Mouse (Mus musculus) neural tube, embryonic 13.5 days (tissue): ENCODE data around the gene Ramp2. TPM values are rescaled to one million over a fixed set of nuclear protein-coding genes. Genes with fewer than 3 reads are reported as not detected.

Source experiments
- ATAC-seq: fragments of 200-750 bp; cut with Nextera tagmentation; 2 replicates; pipeline ENCODE4 v1.8.0; 2017; ENCODE audit warnings: low read depth, mild to moderate bottlenecking, moderate TSS enrichment, moderate library complexity
- H3K27ac ChIP-seq: fragments of 300-500 bp; sonication (generic); replicated peaks from 2 replicates; pipeline ENCODE4 v1.5.1; 2015; ENCODE audit warnings: moderate library complexity, mild to moderate bottlenecking, inconsistent platforms
- H3K27me3 ChIP-seq: fragments of 300-500 bp; sonication (generic); 2 replicates; pipeline ENCODE4 v1.6.1; 2015; ENCODE audit warnings: mild to moderate bottlenecking, inconsistent platforms
- H3K36me3 ChIP-seq: fragments of 300-500 bp; sonication (generic); 2 replicates; pipeline ENCODE4 v1.6.1; 2015; ENCODE audit warnings: mild to moderate bottlenecking, inconsistent platforms
- H3K4me1 ChIP-seq: fragments of 300-500 bp; sonication (generic); replicated peaks from 2 replicates; pipeline ENCODE4 v1.6.1; 2015; ENCODE audit warnings: inconsistent platforms
- H3K4me2 ChIP-seq: fragments of 300-500 bp; sonication (generic); 2 replicates; pipeline ENCODE4 v1.6.1; 2015; ENCODE audit warnings: inconsistent platforms, mild to moderate bottlenecking, moderate library complexity
- H3K4me3 ChIP-seq: fragments of 300-500 bp; sonication (generic); 2 replicates; pipeline ENCODE4 v1.5.1; 2015; ENCODE audit warnings: mild to moderate bottlenecking, inconsistent platforms
- H3K9ac ChIP-seq: fragments of 300-500 bp; sonication (generic); 2 replicates; pipeline ENCODE4 v1.6.1; 2015; ENCODE audit warnings: moderate library complexity, mild to moderate bottlenecking, inconsistent platforms
- H3K9me3 ChIP-seq: fragments of 300-500 bp; sonication (generic); 2 replicates; pipeline ENCODE4 v1.6.1; 2016; ENCODE audit warnings: inconsistent platforms
- WGBS: fragments of 180-500 bp; shearing (Covaris S2); methylation state at CpG from one replicate; pipeline ENCODE4 v1.1.7; 2015; 5-methylcytosine and 5-hydroxymethylcytosine counted together
- polyA plus RNA-seq: library from polyadenylated mRNA; unstranded; fragments of >200 nt; fragmentation: Nextera tagmentation; extraction: Ambion mirVana; gene quantifications from 2 replicates; pipeline ENCODE4 v1.2.1, GENCODE M21; 2015

Ramp2 gene
- polyA plus RNA-seq, 1 experiment from 2014 or later = 108 TPM

GRCm38 (mm10) chr11:101226065-101226701, 19.6 kb upstream of the Ramp2 start, which contains the start of gene Ezh1:
Gene Ezh1, minus strand, starts transcription at chr11:101226463.
- peak within 1 kb of the TSS; percentile 84 for H3K4me3 ChIP-seq
- peak within 1 kb of the TSS; percentile 88 for H3K4me2 ChIP-seq
- H3K27ac ChIP-seq = peak within 1 kb of the TSS; percentile 61
- 1% methylated on average over 54 of the region's 56 CpGs for WGBS
- peaks cover 22% of the 10 kb centered on the region for H3K4me1 ChIP-seq
- H3K36me3 ChIP-seq = no peaks in the 10 kb centered on the region
- no peaks in the 10 kb centered on the region for H3K9me3 ChIP-seq
- H3K9ac ChIP-seq = peak within 1 kb of the TSS; percentile 86
- peak; percentile 93 for ATAC-seq
- H3K27me3 ChIP-seq = peaks cover 24% of the 10 kb centered on the region

GRCm38 (mm10) chr11:101229361-101229900, 16.4 kb upstream of the Ramp2 start:
- H3K9ac ChIP-seq = no peak overlapping the region
- no peak overlapping the region for H3K4me2 ChIP-seq
- ATAC-seq = no peak
- H3K27me3 ChIP-seq = peaks cover 29% of the 10 kb centered on the region
- H3K4me3 ChIP-seq = no peak overlapping the region
- peaks cover 31% of the 10 kb centered on the region for H3K4me1 ChIP-seq
- WGBS = 34% methylated on average over 8 of the region's 8 CpGs
- peak overlapping the region; percentile 77; the same call in 1 of the 2 replicates for H3K27ac ChIP-seq
- H3K9me3 ChIP-seq = no peaks in the 10 kb centered on the region
- H3K36me3 ChIP-seq = no peaks in the 10 kb centered on the region

- Histone ChIP-seq H3K36me3 (no peaks in the 10 kb centered on the region), H3K4me3 (no peak overlapping the region), H3K9ac (no peak overlapping the region), H3K27ac (peak overlapping the region; percentile 77), H3K4me2 (no peak overlapping the region), H3K27me3 (peaks cover 29% of the 10 kb centered on the region), H3K9me3 (no peaks in the 10 kb centered on the region), H3K4me1 (peaks cover 31% of the 10 kb centered on the region)
- no peak for ATAC-seq
- 32% methylated on average over 2 of the region's 2 CpGs for WGBS
Measured at GRCm38 (mm10) chr11:101230061-101230511, 15.7 kb upstream of the Ramp2 start.

GRCm38 (mm10) chr11:101230526-101230925, 15.3 kb upstream of the Ramp2 start:
- Histone ChIP-seq H3K36me3 (no peaks in the 10 kb centered on the region), H3K27me3 (peaks cover 29% of the 10 kb centered on the region), H3K4me1 (peaks cover 26% of the 10 kb centered on the region), H3K9ac (no peak overlapping the region), H3K9me3 (no peaks in the 10 kb centered on the region), H3K4me2 (peak overlapping the region; percentile 39; the same call in 1 of the 2 replicates), H3K27ac (peak overlapping the region; percentile 77), H3K4me3 (no peak overlapping the region)
- 24% methylated on average over 5 of the region's 5 CpGs for WGBS
- ATAC-seq = no peak

GRCm38 (mm10) chr11:101230991-101231871, 14.6 kb upstream of the Ramp2 start:
- ATAC-seq = no peak
- no peaks in the 10 kb centered on the region for H3K36me3 ChIP-seq
- 0 out of 2 replicates have a peak overlapping the region, but pooled peaks have one; percentile 5 for H3K4me3 ChIP-seq
- peak overlapping the region; percentile 39 for H3K4me2 ChIP-seq
- WGBS = 9% methylated on average over 18 of the region's 18 CpGs
- H3K27ac ChIP-seq = peak overlapping the region; percentile 77
- peaks cover 29% of the 10 kb centered on the region for H3K27me3 ChIP-seq
- H3K9me3 ChIP-seq = no peaks in the 10 kb centered on the region
- peak overlapping the region; percentile 17; the same call in 1 of the 2 replicates for H3K9ac ChIP-seq
- peaks cover 23% of the 10 kb centered on the region for H3K4me1 ChIP-seq

- WGBS = 61% methylated on average over 6 of the region's 6 CpGs
- no peak for ATAC-seq
- H3K4me2 ChIP-seq = peak overlapping the region; percentile 39
Measured at GRCm38 (mm10) chr11:101232010-101232839, 13.6 kb upstream of the Ramp2 start.

GRCm38 (mm10) chr11:101233240-101233639, 12.6 kb upstream of the Ramp2 start:
- Histone ChIP-seq H3K27me3 (peaks cover 24% of the 10 kb centered on the region), H3K4me1 (peaks cover 23% of the 10 kb centered on the region), H3K36me3 (no peaks in the 10 kb centered on the region), H3K27ac (no peak overlapping the region), H3K4me3 (no peak overlapping the region), H3K9me3 (no peaks in the 10 kb centered on the region), H3K9ac (no peak overlapping the region), H3K4me2 (no peak overlapping the region)
- ATAC-seq = no peak
- 92% methylated on average over 1 of the region's 1 CpGs for WGBS

More at GRCm38 (mm10) chr11:101232010-101232839, 13.6 kb upstream of the Ramp2 start:
- Histone ChIP-seq H3K27me3 (peaks cover 29% of the 10 kb centered on the region), H3K9me3 (no peaks in the 10 kb centered on the region), H3K36me3 (no peaks in the 10 kb centered on the region), H3K4me1 (peaks cover 23% of the 10 kb centered on the region), H3K4me3 (no peak overlapping the region), H3K27ac (peak overlapping the region; percentile 77), H3K9ac (0 out of 2 replicates have a peak overlapping the region, but pooled peaks have one; percentile 17)

- H3K4me2 ChIP-seq = no peak overlapping the region
- no peak overlapping the region for H3K4me3 ChIP-seq
- H3K36me3 ChIP-seq = no peaks in the 10 kb centered on the region
- H3K27me3 ChIP-seq = peaks cover 19% of the 10 kb centered on the region
- H3K9ac ChIP-seq = no peak overlapping the region
- H3K9me3 ChIP-seq = no peaks in the 10 kb centered on the region
- H3K27ac ChIP-seq = no peak overlapping the region
- peaks cover 23% of the 10 kb centered on the region for H3K4me1 ChIP-seq
- no peak for ATAC-seq
Measured at GRCm38 (mm10) chr11:101234124-101234523, 11.7 kb upstream of the Ramp2 start.

- H3K27me3 ChIP-seq = peaks cover 12% of the 10 kb centered on the region; the same call in 1 of the 2 replicates
- H3K4me1 ChIP-seq = peaks cover 17% of the 10 kb centered on the region; the same call in 1 of the 2 replicates
- H3K9me3 ChIP-seq = no peaks in the 10 kb centered on the region
- no peaks in the 10 kb centered on the region for H3K36me3 ChIP-seq
- H3K4me3 ChIP-seq = no peak overlapping the region
- H3K27ac ChIP-seq = no peak overlapping the region
- H3K9ac ChIP-seq = no peak overlapping the region
- no peak overlapping the region for H3K4me2 ChIP-seq
- ATAC-seq = no peak
Measured at GRCm38 (mm10) chr11:101235429-101235828, 10.4 kb upstream of the Ramp2 start.

- Histone ChIP-seq H3K9me3 (no peaks in the 10 kb centered on the region), H3K27me3 (0 out of 2 replicates have a peak, but pooled peaks cover 4% of the 10 kb centered on the region), H3K9ac (no peak overlapping the region), H3K4me1 (peaks cover 3% of the 10 kb centered on the region; the same call in 1 of the 2 replicates), H3K36me3 (no peaks in the 10 kb centered on the region), H3K4me3 (no peak overlapping the region), H3K27ac (no peak overlapping the region), H3K4me2 (no peak overlapping the region)
- 93% methylated on average over 5 of the region's 5 CpGs for WGBS
- no peak for ATAC-seq
Measured at GRCm38 (mm10) chr11:101236782-101237181, 9.0 kb upstream of the Ramp2 start.

GRCm38 (mm10) chr11:101238071-101238647, 7.7 kb upstream of the Ramp2 start:
- Histone ChIP-seq H3K9ac (no peak overlapping the region), H3K27ac (0 out of 2 replicates have a peak overlapping the region, but pooled peaks have one; percentile 25), H3K4me1 (no peaks in the 10 kb centered on the region), H3K4me3 (no peak overlapping the region), H3K36me3 (no peaks in the 10 kb centered on the region), H3K27me3 (no peaks in the 10 kb centered on the region), H3K4me2 (no peak overlapping the region), H3K9me3 (no peaks in the 10 kb centered on the region)
- 59% methylated on average over 5 of the region's 5 CpGs for WGBS
- ATAC-seq = no peak
